Mouse (Mus musculus) spleen, postnatal 0 days (tissue): ENCODE data around the gene Fbll1. TPM values are rescaled to one million over a fixed set of nuclear protein-coding genes. Genes with fewer than 3 reads are reported as not detected.
A peak's percentile ranks its signal among the peaks of the same experiment; 100 is the strongest.

Experiments used
- microRNA counts: library from miRNA; unstranded; fragments of <30 nt; microRNA quantifications from one replicate; lab custom pipeline; 2015
- polyA plus RNA-seq: library from polyadenylated mRNA; unstranded; fragments of >200 nt; fragmentation: Nextera tagmentation; extraction: Ambion mirVana; gene quantifications from 2 replicates; pipeline ENCODE4 v1.2.1, GENCODE M21; 2015

Fbll1 gene
- polyA plus RNA-seq = not detected in 2 replicates

DNA sequence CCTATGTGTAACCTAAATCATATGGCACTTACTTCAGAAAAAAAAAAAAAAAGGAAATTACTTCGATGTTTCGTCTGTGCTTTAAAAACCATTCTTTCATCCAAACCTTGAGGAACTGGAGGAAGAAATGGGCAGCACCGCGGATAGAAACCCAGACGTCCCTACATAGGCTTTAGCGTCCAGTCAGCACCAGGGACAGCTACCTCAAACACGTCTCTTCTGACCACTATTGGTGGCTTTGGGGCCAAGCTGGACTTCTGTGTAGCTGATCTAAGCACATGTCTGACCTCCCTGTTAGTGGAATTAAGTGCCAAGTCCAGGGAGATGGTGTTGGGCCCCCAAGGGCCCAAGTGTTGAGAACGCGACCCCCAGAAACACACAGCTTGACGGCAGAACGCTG is at the start of gene Fbll1:
Gene Fbll1 (minus strand): TSS at position 11 of the 400 bp plus-strand sequence.

DNA sequence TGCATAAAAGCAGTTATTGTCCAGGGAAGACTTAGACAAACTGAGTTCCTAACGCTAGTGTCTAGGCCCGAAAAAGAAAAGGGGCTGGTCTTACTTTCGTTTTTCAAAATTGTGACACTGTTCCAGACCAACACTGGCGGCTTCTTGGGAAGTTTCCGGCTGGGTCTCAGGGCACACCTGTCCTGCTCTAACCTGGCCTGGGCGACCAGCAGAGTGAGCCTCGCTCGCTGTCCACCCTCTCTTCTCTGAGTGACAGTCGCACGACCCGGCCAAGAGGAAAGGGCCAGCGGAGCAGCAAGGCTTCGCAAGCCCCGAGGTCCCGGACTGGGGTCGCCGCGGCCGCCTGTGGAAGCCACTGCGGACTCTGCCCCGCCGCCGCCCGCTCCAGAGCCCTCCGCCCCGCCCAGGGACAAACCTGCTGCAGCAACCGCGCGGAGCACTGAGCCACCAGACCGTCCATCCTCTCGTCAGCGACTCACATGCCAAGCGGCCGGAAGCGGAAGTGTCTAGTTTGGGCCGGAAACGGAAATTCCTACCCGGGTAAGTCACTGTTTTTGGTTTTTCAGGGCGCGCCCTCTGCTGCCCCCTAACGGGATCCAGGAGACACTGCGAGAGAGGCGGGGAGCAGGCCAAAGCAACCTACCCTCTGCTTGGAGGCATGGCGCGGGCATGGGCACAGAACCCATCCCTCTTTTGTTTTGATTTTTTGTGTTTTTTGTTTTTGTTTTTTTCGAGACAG is 35.5 kb upstream of the Fbll1 start, which contains the start of gene Rars:
Gene Rars (minus strand): TSS at position 485 of the 739 bp plus-strand sequence.

GRCm38 (mm10) chr11:35769188-35769745 is 29.4 kb downstream of the Fbll1 start, which contains the start of gene Pank3:
Gene Pank3, plus strand, starts transcription at chr11:35769484.

MicroRNAs within 50 kb of the gene (microRNA counts, 519-probe panel; counts per million panel counts)
- 7,634 counts per million, percentile 74 among the panel's probes with 10 or more counts for microRNA mmu-miR-103 (lab: Ali Mortazavi, UCI)

Other genes starting within 250 kb of the Fbll1 start
- 4.4 and 4.9 TPM in 2 replicates for gene Pank3, start 29.4 kb downstream of the Fbll1 start, polyA plus RNA-seq
- 44.7 and 44.9 TPM in 2 replicates for gene Rars, start 35.6 kb upstream of the Fbll1 start, polyA plus RNA-seq
- 0.46 and 0.71 TPM in 2 replicates for gene Wwc1, start 181.6 kb upstream of the Fbll1 start, polyA plus RNA-seq